Mouse (Mus musculus): ENCODE data around the gene Npr1.

The Npr1 gene

DNA sequence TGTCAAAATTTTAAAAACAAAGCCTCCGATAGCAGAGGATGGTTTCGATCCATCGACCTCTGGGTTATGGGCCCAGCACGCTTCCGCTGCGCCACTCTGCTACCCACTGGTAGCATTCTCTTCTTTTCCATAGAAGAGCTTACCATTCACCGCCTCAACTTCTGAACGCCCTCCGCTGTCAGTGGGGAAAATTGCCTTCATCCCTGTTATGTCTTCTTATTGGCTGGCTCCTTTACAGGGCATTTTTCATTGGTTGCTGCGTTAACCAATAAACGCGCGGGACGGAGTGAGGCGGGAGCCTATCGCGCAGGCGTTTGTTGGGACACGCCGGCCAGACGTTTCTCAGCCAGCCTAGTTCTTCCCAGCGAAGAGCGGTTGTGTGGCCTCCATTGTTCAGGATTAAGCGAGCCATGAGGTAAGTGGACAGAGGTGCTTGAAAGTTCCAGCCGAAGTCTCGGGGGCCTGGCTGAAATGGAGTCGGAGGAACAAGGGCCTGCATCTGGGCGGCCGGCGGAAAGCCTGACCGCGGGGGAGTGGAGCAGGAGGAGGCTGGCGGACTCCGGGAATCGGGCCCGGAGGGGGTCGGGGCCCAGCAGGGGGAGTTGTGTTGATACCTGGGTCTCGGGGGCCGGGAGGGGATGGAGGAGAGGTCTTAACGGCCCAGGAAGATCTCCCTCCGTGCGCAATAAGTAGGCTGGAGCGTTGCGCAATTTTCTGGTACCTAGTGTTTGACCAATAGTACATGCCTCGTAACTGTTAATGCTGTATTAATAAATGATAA, 10.4 kb upstream of the Npr1 start, which contains the start of gene Ilf2:
Gene Ilf2 (plus strand): TSS at position 296 of the 781 bp plus-strand sequence.
- DNase-seq = peak; percentile 94 to 98

DNA sequence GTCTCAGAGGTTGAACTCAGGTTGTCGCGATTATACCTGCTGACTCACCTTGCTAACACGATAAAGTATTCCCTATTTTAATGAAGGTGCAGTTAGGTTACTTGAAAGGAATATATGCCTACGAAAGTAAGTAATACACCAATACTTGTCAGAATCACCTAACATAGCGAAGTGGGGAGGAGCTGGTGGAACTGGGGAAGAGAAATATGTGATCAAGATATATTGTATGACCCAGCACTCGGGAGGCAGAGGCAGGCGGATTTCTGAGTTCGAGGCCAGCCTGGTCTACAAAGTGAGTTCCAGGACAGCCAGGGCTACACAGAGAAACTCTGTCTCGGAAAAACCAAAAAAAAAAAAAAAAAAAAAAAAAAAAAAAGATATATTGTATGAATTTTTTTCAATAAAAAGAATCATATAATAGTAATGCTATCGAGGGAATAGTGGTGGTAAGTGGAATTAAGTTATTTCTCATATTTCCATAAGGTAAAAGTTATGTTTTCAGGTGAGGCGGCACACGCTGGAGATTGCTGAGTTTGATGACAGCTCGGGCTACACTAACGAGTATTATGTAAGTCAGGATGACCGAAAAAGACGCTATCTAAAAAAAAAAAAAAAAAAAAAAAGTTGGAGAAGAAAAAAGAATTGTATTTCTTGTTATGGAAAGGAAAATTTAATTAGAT, 9.6 kb upstream of the Npr1 start:
- peak in 1 of 2 experiments; percentile 21 for DNase-seq

DNA sequence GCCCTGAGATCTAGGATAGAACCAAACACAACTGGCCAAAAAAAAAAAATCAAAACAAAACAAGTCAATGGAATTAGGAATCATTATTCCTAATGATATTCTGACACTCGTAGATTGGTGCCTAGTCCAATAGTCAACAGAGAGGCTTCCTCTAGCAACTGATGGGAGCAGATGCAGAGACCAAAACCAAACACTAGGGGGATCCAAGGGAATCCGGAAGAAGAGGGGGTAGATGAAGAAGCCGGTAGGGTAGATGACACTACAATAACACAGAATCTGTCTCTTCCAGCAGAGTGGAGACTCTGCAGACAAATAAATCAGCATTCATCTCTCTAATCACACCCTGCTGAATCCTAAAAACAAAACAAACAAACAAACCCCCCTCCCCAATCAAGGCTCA, 6.5 kb upstream of the Npr1 start:
- DNase-seq = peak; percentile 67 to 75

- DNase-seq = no peak
Observed at GRCm38 (mm10) chr3:90467618-90468300, 2.1 kb upstream of the Npr1 start.

DNA sequence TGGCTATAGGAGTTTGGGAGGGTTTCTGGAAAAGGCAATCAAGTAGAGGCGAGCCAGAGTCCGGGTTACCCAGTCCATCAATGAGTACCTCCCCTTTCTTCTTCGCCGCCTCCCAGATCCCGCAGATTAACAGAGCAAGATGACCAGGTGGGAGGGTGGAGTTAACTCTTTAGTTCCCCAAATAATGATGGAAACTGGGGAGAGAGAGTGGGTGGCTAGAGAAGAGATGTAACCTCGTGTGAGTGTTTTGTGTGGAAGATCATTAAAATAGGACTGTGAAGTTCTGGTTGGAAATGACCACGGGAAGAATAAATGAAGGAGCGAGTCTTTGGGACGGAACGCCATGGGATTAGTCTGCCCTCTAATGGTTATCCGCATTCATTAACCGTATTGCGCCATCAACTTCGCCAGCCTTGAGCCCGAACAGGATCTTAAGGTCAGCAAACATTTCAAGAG, 673 bp upstream of the Npr1 start:
- peak; percentile 71 to 76 for DNase-seq

DNA sequence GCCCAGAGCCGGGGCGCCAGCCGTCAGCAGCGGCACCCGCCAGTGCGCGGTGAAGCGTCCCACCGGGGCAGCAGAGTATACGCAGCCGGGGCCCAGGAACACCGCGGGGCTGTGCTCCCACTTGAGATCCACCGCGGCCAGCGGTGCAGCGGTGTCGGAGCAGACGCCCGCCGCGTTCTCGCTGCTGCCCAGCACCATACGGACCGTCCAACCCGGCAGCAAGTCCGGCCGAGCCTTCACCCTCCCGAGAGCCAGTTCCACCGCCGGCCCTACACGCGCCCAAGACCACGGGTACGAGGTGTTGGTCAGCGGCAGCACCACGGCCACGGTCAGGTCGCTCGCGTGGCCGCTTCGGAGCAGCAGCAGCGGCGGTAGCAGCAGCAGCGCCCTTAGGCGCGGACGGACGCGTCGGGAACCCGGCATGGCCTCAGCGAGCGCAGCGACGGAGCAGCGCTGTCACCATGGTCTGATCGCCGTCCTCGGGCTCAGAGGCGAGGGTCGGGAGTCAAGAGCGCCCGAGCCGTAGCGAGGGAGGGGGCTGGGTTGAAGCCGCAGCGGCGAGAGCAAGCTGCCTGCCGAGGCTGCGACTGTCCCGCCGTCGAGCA, 483 bp downstream of the Npr1 start:
- DNase-seq = peak; percentile 23 to 54

- DNase-seq = peak; percentile 25 to 54
Observed at GRCm38 (mm10) chr3:90464552-90465080, 1.1 kb downstream of the Npr1 start.

GRCm38 (mm10) chr3:90462579-90462978, 3.1 kb downstream of the Npr1 start:
- DNase-seq = no peak

GRCm38 (mm10) chr3:90461935-90462334, 3.7 kb downstream of the Npr1 start:
- DNase-seq = no peak

- peak; percentile 8 to 45 for DNase-seq
Observed at GRCm38 (mm10) chr3:90460315-90460714, 5.4 kb downstream of the Npr1 start.

GRCm38 (mm10) chr3:90459727-90460126, 5.9 kb downstream of the Npr1 start:
- no peak for DNase-seq

DNA sequence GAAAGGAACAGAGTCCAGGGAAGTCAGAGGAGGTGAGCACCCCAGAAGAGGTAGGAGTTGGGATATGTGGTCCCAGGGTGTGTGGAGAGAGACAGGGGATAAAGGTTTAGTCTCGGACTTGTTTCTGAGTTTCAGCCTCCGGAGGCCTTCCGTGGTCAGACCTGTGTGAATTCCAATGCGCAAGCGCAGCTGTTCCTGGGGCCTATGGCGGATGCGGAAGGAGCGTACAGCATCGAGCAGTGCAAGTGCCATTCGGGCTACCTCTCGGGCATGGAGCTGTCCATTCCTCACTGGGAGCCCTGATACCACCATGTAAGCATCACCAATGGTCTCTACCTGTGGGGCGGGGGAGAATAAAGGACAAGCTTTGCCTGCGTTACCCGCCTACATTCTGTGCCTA, 10.7 kb downstream of the Npr1 start:
- no peak for DNase-seq

DNA sequence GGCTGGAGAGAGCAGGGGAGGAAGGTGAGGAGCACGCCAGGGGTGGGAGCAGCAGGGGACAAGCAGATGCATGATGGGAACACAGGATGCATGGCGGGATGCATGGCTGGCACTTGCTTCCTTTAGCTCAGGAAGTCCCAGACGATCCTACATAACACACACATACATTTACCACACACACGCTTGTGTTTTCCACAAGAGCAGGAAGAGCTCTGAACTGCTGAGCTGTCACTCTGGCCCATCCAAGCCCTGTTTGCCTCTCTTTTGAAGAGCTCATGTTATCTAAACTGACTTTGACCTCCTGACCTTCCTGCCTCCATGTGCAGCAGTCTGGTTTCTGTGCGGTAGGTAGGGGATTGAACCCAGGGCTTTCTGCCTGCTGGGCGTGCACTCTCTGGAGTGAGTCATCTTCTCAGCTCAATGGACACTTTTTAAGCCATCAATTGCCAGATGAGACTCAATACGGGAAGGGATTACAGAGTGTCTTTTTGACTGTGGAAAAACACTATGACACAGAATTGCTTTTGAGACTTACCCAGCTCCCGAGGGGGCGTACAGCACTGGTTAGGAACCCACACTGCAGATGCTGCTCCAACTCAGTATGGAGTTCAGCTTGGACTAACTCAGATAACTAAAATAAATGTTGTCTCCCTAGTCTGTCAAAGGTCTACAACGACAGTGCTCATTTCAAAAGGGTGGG, 14.1 kb downstream of the Npr1 start:
- DNase-seq = no peak

- no peak for DNase-seq
Observed at GRCm38 (mm10) chr3:90450874-90451273, 14.8 kb downstream of the Npr1 start.

- peak; percentile 40 to 51 for DNase-seq
Observed at GRCm38 (mm10) chr3:90448626-90449025, 17.0 kb downstream of the Npr1 start.

DNA sequence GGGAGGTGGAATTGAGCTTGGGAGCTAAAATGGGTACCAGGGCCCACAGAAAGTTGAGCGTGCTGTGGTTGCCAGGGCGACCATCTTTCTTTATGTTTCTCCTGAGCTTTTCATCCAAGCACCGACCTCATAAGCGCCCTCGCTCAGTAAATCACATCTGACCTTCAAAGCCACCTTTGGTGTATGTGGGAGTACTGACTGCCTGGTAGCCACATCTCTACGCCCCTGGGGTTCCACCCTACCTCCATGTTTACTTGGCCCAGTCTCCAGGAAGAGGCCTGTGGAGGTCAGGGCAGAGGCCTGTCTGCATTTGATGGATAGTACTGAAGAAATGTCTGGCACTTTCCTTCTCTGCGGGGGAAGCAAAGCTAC, 18.6 kb downstream of the Npr1 start:
- peak; percentile 40 to 74 for DNase-seq

- DNase-seq = peak; percentile 88 to 94
Observed at GRCm38 (mm10) chr3:90446389-90447122, 19.1 kb downstream of the Npr1 start.

- peak in 1 of 2 experiments; percentile 17 for DNase-seq
Observed at GRCm38 (mm10) chr3:90445417-90446200, 20.1 kb downstream of the Npr1 start.

DNA sequence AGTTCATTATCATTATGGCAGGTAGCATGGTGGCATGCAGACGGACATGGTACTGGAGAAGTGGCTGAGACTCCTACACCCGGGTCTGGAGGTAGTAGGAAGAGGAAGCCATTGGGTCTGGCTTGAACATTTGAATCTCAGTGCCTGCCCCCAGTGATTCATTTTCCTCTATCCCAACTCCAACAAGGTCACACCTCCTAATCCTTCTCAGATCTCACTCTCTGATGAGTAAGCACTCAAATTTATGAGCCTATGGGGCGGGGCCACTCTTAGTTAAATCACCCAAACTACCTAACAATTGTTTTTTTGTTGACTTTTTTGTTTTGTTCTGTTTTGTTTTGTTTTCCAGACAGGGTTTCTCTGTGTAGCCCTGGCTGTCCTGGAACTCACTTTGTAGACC, 21.7 kb downstream of the Npr1 start:
- DNase-seq = no peak

- DNase-seq = no peak
Observed at GRCm38 (mm10) chr3:90440756-90441155, 24.9 kb downstream of the Npr1 start.

DNA sequence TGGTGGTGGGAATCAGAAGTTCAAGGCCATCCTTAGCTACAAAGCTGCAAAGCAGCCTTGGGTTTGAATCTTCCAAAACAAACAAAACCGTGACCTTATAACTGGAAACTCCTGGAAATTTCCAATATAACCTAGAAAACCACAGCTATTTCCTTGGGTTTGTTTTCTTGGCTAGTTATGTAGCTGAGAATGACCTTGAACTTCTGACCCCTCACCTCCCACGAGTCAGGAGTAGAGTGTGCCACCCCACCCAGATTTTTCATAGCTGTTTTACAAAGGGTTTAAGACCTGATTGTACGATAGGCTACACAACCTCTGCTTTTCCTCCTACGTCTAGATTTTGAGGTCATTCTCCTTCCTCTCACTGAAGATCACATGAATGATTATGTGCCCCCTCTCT, 28.5 kb downstream of the Npr1 start:
- no peak for DNase-seq

All from kidney, postnatal 25 days (tissue).